Mouse (Mus musculus) embryonic facial prominence, embryonic 10.5 days (tissue): Measurements from ENCODE around the gene Phka2. TPM values are rescaled to one million over a fixed set of nuclear protein-coding genes. Genes with fewer than 3 reads are reported as not detected.

Experiments
- DNase-seq: peaks from one replicate; pipeline ENCODE4 v3.0.0-alpha.2; 2017; ENCODE audit warnings: low spot score
- H3K27ac ChIP-seq: fragments of 300-500 bp; sonication (generic); replicated peaks from 2 replicates; pipeline ENCODE4 v1.5.1; 2016; ENCODE audit warnings: mild to moderate bottlenecking
- H3K27me3 ChIP-seq: fragments of 300-500 bp; sonication (generic); replicated peaks from 2 replicates; pipeline ENCODE4 v1.6.1; 2016; ENCODE audit warnings: low read depth, mild to moderate bottlenecking; ENCODE audit not compliant: poor library complexity, severe bottlenecking
- H3K36me3 ChIP-seq: fragments of 300-500 bp; sonication (generic); replicated peaks from 2 replicates; pipeline ENCODE4 v1.6.1; 2016; ENCODE audit warnings: mild to moderate bottlenecking, moderate library complexity
- H3K4me1 ChIP-seq: fragments of 300-500 bp; sonication (generic); 2 replicates; pipeline ENCODE4 v1.6.1; 2016
- H3K4me3 ChIP-seq: fragments of 300-500 bp; sonication (generic); 2 replicates; pipeline ENCODE4 v1.5.1; 2016; ENCODE audit warnings: mild to moderate bottlenecking, moderate library complexity
- H3K9me3 ChIP-seq: fragments of 300-500 bp; sonication (generic); 2 replicates; pipeline ENCODE4 v1.6.1; 2016; ENCODE audit warnings: mild to moderate bottlenecking
- WGBS: fragments of 180-500 bp; shearing (Covaris S2); methylation state at CpG from one replicate; pipeline ENCODE4 v1.1.7; 2016; 5-methylcytosine and 5-hydroxymethylcytosine counted together
- polyA plus RNA-seq: library from polyadenylated mRNA; unstranded; fragments of >200 nt; fragmentation: Nextera tagmentation; extraction: Ambion mirVana; gene quantifications from 2 replicates; pipeline ENCODE4 v1.2.1, GENCODE M21; 2016

The Phka2 gene
- 15.8 and 16.1 TPM in 2 replicates for polyA plus RNA-seq

DNA sequence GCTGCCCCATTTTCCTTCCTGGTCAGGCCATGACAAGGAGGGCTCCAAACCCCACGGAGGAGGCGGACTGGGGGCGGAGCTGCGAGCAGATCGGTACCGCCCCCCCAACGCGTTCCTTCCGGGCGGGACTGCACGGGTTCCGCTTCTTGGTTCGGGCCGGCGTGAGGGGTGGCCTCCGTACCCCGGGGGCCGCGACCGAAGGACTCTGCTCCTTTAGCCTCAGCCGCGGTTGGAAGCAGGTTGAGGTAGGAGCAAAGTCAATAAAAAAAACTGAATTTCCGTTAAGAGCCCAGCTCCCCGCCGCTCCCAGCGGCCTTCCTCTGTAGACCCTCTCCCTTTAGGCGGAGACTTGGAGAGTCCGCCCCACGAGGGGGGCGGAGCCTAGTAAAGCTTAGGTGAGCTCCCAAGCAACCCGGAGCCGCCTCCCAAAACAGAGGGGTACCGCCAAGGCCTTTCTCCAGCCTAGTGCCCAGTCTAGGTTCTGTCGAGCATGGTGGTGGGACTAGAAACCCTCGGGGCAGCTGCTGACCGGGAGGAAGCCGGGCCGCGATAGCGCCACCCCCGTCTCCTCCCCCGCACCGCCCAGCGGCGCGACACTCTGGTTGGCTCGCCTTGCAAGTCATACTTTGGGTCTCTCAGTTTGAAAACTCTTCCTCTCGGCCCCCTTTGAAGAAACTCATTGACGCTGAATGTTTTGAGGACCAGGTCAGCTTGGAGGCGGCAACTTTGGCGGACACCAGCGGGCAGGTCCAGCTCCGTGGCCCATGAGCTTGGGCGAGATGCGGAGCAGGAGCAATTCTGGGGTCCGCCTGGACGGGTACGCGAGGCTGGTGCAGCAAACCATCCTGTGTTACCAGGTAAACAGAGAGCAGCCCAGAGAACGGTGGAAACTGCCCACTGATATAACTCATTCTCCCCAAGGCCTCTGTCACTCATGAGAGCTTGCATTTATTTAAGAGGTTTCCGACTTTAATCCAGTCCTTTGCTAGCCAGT lies at the start of gene Phka2:
Gene Phka2 (plus strand): TSS at position 119 of the 994 bp plus-strand sequence.
- no peaks in the 10 kb centered on the region for H3K9me3 ChIP-seq
- H3K27ac ChIP-seq: peak within 1 kb of the TSS; percentile 88
- peak within 1 kb of the TSS; percentile 66 for H3K4me3 ChIP-seq
- H3K27me3 ChIP-seq: peaks cover 78% of the 10 kb centered on the region
- DNase-seq: peak; percentile 87
- 18% methylated on average over 61 of the region's 61 CpGs for WGBS
- H3K4me1 ChIP-seq: peaks cover 6% of the 10 kb centered on the region
- no peaks in the 10 kb centered on the region for H3K36me3 ChIP-seq

DNA sequence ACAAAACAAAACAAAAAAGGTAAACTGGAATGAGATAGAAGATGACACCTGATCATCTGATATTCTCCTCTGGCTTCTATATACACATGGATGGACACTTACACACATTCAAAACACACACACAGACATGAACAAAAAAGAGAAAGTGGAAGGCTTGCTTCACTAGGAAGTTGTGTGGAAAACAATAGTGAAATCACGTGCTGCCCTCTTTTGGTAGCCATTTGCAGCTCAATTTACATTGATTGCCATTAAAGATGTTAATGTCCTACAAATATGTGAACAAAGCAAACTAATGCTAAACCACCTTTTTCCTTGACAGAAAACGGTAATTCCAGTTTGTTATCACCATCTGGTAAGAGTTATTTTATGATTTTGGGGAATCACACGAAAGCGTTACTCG lies 46.3 kb upstream of the Phka2 start:
- WGBS: 77% methylated on average over 5 of the region's 5 CpGs
- Histone ChIP-seq H3K36me3 (no peaks in the 10 kb centered on the region), H3K27ac (no peak overlapping the region), H3K27me3 (peaks cover 78% of the 10 kb centered on the region), H3K4me3 (no peak overlapping the region), H3K4me1 (no peaks in the 10 kb centered on the region), H3K9me3 (no peaks in the 10 kb centered on the region)
- no peak for DNase-seq

DNA sequence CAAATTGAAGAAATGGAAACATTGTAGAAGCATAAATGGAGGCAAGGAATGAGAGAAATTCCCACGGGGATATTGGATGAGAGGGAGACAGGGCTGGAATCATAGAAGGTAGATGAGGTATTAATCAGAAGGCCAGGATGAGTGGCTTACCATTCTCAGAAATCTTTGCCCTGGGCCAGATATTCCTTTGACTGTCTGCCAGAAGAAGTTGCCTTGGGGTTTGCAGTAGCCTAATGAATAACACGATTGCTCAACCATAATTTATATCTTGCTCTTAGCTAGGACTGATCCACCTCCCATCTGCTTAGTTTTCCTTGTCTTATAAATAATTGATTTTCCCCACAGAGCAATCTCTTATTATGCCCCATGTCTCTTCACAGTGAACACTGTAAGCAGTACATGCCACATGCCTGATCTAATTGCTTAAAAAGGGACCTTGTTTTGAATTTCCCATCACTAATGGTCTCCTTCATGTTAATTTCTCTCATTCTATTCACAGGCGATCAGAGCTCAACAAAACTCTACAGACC lies 30.6 kb upstream of the Phka2 start:
- 88% methylated on average over 3 of the region's 3 CpGs for WGBS
- no peaks in the 10 kb centered on the region for H3K36me3 ChIP-seq
- no peaks in the 10 kb centered on the region for H3K9me3 ChIP-seq
- H3K27me3 ChIP-seq: peaks cover 58% of the 10 kb centered on the region
- DNase-seq: no peak
- no peak overlapping the region for H3K4me3 ChIP-seq
- H3K27ac ChIP-seq: no peak overlapping the region
- H3K4me1 ChIP-seq: no peaks in the 10 kb centered on the region

DNA sequence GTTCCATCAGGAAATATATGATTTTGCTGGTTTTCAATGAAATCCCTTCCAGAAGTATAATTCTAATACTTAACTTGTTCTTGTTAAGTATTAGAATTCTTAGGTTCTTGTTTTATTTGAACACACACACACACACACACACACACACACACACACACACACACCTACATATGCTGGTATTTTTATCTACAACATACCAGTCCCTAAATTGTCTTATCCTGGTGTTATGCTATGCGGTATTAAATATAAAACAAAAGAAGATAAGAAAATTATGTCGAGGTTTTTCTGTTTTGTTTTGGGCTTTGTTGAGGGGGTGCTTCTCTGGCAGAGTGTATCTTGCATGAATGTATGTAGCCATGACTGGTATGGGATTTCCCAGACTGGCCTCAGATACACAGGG lies 12.2 kb upstream of the Phka2 start:
- no peaks in the 10 kb centered on the region for H3K9me3 ChIP-seq
- H3K27me3 ChIP-seq: peaks cover 88% of the 10 kb centered on the region
- no peaks in the 10 kb centered on the region for H3K36me3 ChIP-seq
- no peak for DNase-seq
- 82% methylated on average over 2 of the region's 2 CpGs for WGBS
- no peak overlapping the region for H3K4me3 ChIP-seq
- H3K4me1 ChIP-seq: no peaks in the 10 kb centered on the region
- H3K27ac ChIP-seq: no peak overlapping the region

DNA sequence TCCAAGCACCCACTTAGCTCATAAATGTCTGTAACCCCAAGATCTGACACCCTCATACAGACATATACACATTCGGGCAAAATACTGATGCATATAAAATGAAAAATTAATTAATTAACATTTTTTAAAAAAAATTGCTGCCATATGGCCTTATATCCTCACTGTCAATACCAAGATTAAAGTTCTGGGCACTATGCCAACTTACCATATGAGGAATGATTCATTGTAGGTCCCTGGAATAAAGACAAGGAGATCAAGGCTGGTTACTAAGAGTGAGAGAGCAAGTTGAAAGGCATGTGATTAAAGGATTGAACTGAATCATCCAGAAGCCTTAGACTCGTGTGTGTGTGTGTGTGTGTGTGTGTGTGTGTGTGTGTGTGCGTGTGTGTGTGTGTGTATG lies 7.6 kb upstream of the Phka2 start:
- DNase-seq: no peak
- Histone ChIP-seq H3K27me3 (peaks cover 92% of the 10 kb centered on the region), H3K9me3 (no peaks in the 10 kb centered on the region), H3K36me3 (no peaks in the 10 kb centered on the region), H3K4me3 (no peak overlapping the region), H3K27ac (no peak overlapping the region), H3K4me1 (no peaks in the 10 kb centered on the region)
- 77% methylated on average over 2 of the region's 3 CpGs for WGBS

DNA sequence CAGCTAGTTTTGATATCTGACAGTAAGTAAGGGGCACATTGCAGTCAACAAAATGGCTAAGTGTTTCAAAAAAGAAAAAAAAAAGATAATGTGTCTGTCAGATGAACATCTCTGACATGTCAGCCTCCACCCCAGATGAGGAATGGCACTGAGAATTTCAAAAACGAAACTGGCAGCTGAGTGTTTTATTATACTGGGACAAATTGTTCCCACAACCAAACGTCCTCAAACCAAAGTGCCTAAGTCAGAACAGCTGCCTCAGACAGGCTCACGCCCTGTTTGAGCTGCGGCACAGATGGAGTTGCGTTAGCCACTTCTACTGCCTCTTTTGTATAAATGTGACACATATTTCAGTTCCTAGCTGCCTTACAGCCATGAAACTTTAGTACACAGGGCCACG lies 7.0 kb upstream of the Phka2 start:
- Histone ChIP-seq H3K36me3 (no peaks in the 10 kb centered on the region), H3K27me3 (peaks cover 88% of the 10 kb centered on the region), H3K9me3 (no peaks in the 10 kb centered on the region), H3K27ac (no peak overlapping the region), H3K4me1 (no peaks in the 10 kb centered on the region), H3K4me3 (no peak overlapping the region)
- DNase-seq: no peak
- WGBS: 78% methylated on average over 6 of the region's 6 CpGs

GRCm38 (mm10) chrX:160496473-160496872 lies 5.5 kb upstream of the Phka2 start:
- H3K36me3 ChIP-seq: no peaks in the 10 kb centered on the region
- H3K9me3 ChIP-seq: no peaks in the 10 kb centered on the region
- no peaks in the 10 kb centered on the region for H3K4me1 ChIP-seq
- no peak for DNase-seq
- H3K27ac ChIP-seq: no peak overlapping the region
- WGBS: 80% methylated on average over 5 of the region's 5 CpGs
- no peak overlapping the region for H3K4me3 ChIP-seq
- peaks cover 86% of the 10 kb centered on the region for H3K27me3 ChIP-seq

- Histone ChIP-seq H3K9me3 (no peaks in the 10 kb centered on the region), H3K36me3 (no peaks in the 10 kb centered on the region), H3K27me3 (peaks cover 81% of the 10 kb centered on the region), H3K27ac (no peak overlapping the region), H3K4me3 (no peak overlapping the region), H3K4me1 (peaks cover 6% of the 10 kb centered on the region)
- DNase-seq: no peak
- 89% methylated on average over 3 of the region's 3 CpGs for WGBS
These were observed 871 bp upstream of the Phka2 start for GRCm38 (mm10) chrX:160501095-160501494.

GRCm38 (mm10) chrX:160501687-160502047 lies 299 bp upstream of the Phka2 start:
- Histone ChIP-seq H3K4me3 (peak overlapping the region; percentile 66), H3K27ac (peak overlapping the region; percentile 88), H3K9me3 (no peaks in the 10 kb centered on the region), H3K4me1 (peaks cover 6% of the 10 kb centered on the region), H3K27me3 (peaks cover 78% of the 10 kb centered on the region), H3K36me3 (no peaks in the 10 kb centered on the region)
- DNase-seq: no peak
- 27% methylated on average over 12 of the region's 12 CpGs for WGBS

GRCm38 (mm10) chrX:160509046-160509445 lies 7.1 kb downstream of the Phka2 start:
- Histone ChIP-seq H3K4me3 (no peak overlapping the region), H3K4me1 (no peaks in the 10 kb centered on the region), H3K36me3 (no peaks in the 10 kb centered on the region), H3K27ac (no peak overlapping the region), H3K9me3 (no peaks in the 10 kb centered on the region), H3K27me3 (peaks cover 71% of the 10 kb centered on the region)
- 67% methylated on average over 1 of the region's 1 CpGs for WGBS
- no peak for DNase-seq

GRCm38 (mm10) chrX:160510197-160510596 lies 8.2 kb downstream of the Phka2 start:
- Histone ChIP-seq H3K4me1 (no peaks in the 10 kb centered on the region), H3K4me3 (no peak overlapping the region), H3K27me3 (peaks cover 60% of the 10 kb centered on the region), H3K9me3 (no peaks in the 10 kb centered on the region), H3K36me3 (no peaks in the 10 kb centered on the region), H3K27ac (no peak overlapping the region)
- DNase-seq: no peak
- 73% methylated on average over 2 of the region's 2 CpGs for WGBS

- no peak for DNase-seq
- Histone ChIP-seq H3K27me3 (peaks cover 61% of the 10 kb centered on the region), H3K9me3 (no peaks in the 10 kb centered on the region), H3K4me3 (no peak overlapping the region), H3K36me3 (no peaks in the 10 kb centered on the region), H3K27ac (no peak overlapping the region), H3K4me1 (no peaks in the 10 kb centered on the region)
These were observed 14.1 kb downstream of the Phka2 start for GRCm38 (mm10) chrX:160516027-160516426.

DNA sequence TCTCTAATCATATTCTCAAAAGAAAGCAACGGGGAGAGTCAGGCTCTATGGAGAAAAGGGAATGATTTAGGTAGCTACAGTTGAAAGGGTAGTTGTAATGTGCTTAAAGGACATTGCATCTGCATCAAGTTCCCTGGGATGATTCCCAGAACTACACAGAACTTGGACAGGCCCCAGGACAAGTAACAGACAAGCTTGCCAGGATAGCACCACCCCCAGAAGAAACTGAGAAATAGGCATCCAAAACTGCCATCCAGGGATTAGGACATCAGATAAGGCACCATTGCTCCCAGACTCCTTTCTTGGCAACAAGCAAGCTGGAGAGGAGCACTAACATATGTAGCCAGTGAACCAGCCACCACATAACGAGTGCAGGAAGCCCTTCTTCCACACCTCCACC lies 40.8 kb downstream of the Phka2 start:
- Histone ChIP-seq H3K9me3 (no peaks in the 10 kb centered on the region), H3K4me3 (no peak overlapping the region), H3K27ac (no peak overlapping the region), H3K4me1 (no peaks in the 10 kb centered on the region), H3K36me3 (peaks cover 15% of the 10 kb centered on the region; the same call in 1 of the 2 replicates), H3K27me3 (peaks cover 58% of the 10 kb centered on the region)
- DNase-seq: no peak
- WGBS: 75% methylated on average over 2 of the region's 2 CpGs
